Mouse (Mus musculus) kidney, adult 18-20 months (tissue): Measurements from ENCODE around the gene 4930470P17Rik.
"Not testable (repeated sequence)": the region's sequence is repeated elsewhere in the genome, so short reads cannot be mapped to it uniquely, and the experiment has no call there.

ENCODE experiments used
- DNase-seq: peaks from one replicate; pipeline ENCODE4 v3.0.0; 2021

4930470P17Rik gene

DNA sequence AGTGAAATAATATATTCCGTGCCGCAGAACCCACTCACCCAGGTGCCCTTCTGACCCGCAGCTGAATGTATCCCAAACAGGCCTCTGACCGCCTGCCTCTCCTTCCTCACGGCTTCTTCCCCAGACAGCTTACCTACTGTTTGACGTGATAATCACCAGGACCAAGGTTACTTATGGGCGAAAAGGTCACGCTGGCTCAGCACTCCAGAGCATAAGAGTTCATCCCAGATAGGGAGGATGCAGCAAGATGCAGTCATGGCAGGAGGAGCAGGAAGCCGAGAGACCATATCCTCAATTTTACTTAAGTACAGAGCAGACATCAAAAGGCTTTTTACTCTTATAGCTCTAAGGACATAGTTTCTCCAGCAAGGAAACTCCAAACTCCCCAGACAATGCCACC, at the start of gene 4930470P17Rik:
4930470P17Rik (minus strand) TSS at position 101 of the 400 bp plus-strand sequence.
- DNase-seq: no peak

GRCm38 (mm10) chr2:170651483-170651882, 49.7 kb upstream of the 4930470P17Rik start:
- no peak for DNase-seq

- no peak for DNase-seq
These were observed 46.7 kb upstream of the 4930470P17Rik start for GRCm38 (mm10) chr2:170648542-170648941.

GRCm38 (mm10) chr2:170646201-170646600, 44.4 kb upstream of the 4930470P17Rik start:
- no peak for DNase-seq

- DNase-seq: no peak
These were observed 40.6 kb upstream of the 4930470P17Rik start for GRCm38 (mm10) chr2:170642338-170642806.

DNA sequence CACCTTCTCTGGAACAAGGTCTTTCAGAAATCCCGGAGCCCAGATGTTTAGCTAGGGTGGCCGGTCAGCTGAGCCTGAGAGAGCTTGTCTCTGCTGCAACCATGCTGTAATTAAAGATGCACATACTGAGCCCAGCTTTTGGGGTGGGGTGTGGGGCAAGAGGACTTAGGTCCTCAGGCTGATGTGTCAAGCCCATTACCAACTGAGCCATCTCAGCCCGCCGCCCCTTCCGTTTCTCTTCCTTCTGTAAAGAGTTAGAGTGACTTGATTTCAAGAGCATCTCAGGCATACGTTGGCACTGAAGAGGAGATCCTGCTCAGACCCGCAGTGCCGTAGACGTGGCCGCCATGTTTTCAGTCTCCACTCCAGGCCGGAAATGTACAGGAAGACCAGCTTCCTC, 38.5 kb upstream of the 4930470P17Rik start:
- DNase-seq: no peak

GRCm38 (mm10) chr2:170638746-170639145, 36.9 kb upstream of the 4930470P17Rik start:
- DNase-seq: no peak

DNA sequence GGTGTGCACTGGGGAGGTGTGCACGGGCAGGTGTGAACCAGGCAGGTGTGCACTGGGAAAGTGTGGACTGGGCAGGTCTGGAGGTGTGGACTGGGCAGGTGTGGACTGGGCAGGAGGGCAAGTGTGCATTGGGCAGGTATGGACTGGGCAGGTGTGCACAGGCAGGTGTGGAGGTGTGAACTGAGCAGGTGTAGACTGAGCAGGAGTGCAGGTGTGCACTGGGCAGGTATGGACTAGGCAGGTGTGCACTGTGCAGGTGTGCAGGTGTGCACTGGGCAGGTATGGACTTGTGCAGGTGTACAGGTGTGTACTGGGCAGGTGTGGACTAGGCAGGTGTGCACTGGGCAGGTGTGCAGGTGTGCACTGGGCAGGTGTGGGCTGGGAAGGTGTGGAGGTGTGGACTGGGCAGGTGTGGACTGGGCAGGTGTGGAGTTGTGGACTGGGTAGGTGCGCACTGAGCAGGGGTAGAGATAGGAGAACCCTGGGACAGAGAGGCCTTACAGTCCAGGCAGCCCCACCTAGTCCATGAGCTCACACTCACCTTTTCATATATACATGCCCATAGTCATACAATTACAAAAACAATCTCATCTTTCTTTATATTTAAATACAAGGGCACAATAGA, 31.3 kb upstream of the 4930470P17Rik start:
- no peak for DNase-seq

GRCm38 (mm10) chr2:170632386-170632785, 30.6 kb upstream of the 4930470P17Rik start:
- DNase-seq: no peak

GRCm38 (mm10) chr2:170631375-170631774, 29.6 kb upstream of the 4930470P17Rik start:
- no peak for DNase-seq

- DNase-seq: no peak
These were observed 28.7 kb upstream of the 4930470P17Rik start for GRCm38 (mm10) chr2:170630553-170630952.

DNA sequence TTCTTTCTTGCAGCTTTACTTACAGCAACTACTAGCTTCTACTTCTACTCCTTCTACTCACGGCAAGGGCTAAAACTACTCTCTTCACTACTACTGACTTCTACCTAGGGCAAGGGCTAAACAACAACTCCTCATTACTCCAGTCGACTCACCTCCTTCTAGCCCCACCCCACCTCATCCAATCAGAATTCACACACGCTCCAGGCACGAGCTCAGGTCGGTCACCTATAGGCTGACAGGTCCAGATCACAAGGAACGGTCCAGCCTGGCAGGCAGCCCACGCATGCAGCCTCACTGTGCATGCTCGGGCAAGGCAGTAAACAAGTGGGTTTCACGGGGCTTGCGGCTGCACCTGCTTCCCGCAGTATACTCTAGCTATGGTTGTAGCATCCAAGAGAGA, 26.2 kb upstream of the 4930470P17Rik start:
- DNase-seq: not testable (repeated sequence)

DNA sequence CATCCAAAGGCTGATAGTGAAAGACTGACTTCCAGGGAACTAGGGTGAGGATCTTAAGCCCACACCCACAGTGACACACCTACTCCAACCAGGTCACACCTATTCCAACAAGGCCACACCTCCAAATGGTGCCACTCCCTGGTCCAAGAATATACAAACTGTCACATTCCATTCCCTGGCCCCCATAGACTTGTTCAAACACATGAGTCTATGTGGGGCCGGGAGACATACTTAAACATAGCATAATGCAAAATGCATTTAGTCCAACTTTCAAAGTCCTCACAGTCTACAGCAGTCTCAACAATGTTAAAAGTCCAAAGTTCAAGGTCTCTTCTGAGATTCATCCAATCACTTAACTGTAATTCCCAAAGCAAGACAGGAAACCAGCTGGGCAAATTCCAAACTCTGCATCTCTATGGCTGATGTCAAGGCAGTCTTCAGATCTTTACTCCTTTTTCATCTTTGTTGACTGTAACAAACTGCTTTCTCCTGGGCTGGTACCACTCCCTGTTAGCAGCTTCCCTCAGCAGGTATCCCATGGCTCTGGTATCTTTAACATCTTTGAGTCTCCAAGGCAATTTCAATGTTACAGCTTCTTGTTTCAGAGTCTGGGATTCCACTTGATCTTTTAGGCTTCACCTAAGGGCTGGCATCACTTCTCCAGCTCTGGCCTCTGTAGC, 22.5 kb upstream of the 4930470P17Rik start:
- DNase-seq: not testable (repeated sequence)

GRCm38 (mm10) chr2:170622985-170623384, 21.2 kb upstream of the 4930470P17Rik start:
- no peak for DNase-seq

DNA sequence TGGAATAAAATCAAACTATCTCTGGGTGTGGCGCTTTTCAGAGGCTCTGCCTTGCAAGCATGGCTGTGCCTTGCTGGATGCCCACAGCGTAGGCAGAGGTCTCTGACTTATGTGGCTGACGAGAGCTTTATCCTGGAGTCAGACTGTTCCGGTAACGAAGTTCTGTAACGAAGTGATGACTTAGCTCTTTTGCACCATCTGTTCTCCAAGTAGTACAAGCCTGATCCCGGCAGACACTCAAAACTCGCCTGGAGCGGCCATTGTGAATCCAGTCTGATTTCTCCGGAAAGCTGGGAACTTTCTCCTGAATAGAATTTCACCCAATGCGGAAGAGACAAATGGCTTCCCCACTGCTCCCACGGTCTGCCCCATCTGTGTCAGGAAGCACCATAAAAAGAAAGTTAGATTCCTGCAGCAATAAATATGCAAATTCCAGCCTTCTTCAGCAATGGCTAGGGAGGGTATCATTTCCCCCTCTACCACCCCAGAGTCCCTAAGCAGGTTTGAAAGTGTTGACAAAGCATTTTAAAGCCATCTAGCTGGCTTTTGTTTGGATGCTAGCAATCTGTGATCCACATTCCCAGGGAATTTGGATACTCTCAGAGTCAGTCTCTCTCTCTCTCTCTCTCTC, 17.2 kb upstream of the 4930470P17Rik start:
- DNase-seq: no peak

DNA sequence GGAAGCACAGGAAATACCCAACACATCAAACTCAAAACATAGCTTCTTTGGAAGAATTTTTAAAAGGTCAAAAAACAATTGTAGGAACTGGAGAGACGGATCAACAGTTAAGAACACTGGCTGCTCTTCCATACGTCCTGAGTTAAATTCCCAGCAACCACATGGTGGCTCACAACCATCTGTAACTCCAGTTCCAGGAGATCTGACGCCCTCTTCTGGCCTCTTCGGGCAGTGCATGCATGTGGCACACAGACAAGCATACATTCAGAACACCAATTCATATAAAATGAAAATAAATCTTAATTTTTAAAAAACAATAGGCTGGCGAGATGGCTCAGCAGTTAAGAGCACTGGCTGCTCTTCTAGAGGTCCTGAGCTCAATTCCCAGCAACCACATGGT, 10.0 kb upstream of the 4930470P17Rik start:
- DNase-seq: not testable (repeated sequence)

GRCm38 (mm10) chr2:170601171-170601570, 646 bp downstream of the 4930470P17Rik start:
- no peak for DNase-seq

GRCm38 (mm10) chr2:170597586-170597985, 4.2 kb downstream of the 4930470P17Rik start:
- peak; percentile 7 for DNase-seq

DNA sequence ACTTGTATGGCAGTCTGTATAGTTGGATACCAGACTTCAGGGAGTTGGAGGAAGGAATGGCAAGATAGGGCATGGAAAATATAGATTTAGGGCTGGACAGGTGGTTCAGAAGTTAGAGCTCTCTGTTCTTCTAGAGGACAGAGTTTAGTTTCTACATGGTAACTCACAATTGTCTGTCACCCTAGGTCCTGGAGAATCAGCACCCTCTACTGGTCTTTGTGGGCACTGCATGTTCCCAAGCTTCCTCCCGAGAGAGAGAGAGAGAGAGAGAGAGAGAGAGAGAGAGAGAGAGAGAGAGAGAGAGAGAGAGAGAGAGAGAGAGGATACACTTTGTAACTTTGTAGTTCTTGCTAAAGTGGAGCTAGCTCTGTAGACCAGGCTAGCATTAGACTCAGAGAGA, 5.1 kb downstream of the 4930470P17Rik start:
- DNase-seq: peak; percentile 77

DNA sequence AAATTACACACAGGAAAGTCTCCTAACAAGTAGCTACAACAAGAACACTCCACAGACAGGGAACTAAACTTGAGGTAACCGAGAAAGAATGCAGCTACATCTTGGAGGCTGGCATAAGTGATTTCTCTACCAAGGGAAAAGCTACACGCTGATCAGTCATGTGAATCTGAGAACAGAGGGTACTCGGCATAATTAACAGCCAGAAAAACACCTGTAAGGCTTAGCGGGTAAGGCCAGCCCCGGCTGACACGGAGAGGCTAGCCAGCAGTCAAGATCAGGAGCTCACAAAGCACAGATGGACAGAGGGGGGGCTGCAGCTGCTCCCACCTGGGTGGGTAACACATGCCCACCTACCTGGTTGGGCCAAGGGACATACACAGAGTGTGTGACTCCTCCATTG, 9.7 kb downstream of the 4930470P17Rik start:
- DNase-seq: peak; percentile 40

GRCm38 (mm10) chr2:170588369-170588900, 13.4 kb downstream of the 4930470P17Rik start:
- DNase-seq: no peak

DNA sequence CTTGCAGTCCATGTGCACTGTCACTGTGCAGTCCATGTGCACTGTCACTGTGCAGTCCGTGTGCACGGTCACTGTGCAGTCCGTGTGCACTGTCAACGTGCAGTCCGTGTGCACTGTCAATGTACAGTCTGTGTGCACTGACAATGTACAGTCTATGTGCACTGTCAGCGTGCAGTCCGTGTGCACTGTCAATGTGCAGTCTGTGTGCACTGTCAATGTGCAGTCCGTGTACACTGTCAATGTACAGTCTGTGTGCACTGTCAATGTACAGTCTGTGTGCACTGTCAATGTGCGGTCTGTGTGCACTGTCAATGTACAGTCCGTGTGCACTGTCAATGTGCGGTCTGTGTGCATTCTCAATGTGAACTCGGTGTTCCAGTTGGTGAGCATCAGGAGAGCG, 17.1 kb downstream of the 4930470P17Rik start:
- no peak for DNase-seq

DNA sequence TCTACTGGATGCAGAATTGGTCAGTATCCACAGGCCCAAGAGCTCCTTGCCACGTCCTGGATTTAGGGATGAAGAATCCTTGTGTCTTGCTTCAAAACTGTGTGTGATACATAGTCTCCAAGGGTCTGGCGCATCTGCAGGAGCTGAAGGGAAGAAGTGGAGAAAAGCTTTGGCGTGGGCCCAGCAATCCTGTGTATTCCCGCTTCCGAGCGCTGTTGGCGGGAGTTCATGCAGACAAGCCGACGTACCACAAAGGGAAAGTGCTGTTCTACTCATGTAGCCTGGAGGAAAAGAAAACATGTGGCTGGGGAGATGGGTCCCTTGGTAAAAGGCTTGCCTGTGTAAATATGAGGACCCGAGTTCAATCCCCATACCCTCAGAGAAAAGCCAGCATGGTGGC, 22.3 kb downstream of the 4930470P17Rik start:
- DNase-seq: no peak

DNA sequence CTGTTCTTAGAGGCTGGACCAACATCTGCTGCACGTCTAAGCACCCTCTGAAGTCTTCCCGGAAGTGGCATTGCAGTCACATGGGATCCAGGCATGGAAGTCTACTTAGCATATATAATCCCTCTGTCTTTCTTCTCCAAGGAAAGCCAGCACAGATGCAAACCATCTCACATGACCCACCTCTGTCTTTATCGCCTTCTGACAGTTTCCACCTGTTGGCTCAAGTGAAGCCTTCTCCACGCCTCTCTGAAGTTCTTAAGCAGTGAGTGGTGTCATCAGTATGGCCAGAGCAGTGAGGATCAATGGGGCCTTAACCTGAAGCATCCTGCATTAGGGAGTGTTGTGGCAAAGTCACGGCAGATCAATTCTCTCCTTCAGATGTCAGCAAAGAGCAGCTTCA, 23.2 kb downstream of the 4930470P17Rik start:
- no peak for DNase-seq
